Mouse (Mus musculus) ovary, postnatal 36 days (tissue): ENCODE data around the gene Ecd.
"Not testable (repeated sequence)": the region's sequence is repeated elsewhere in the genome, so short reads cannot be mapped to it uniquely, and the experiment has no call there.

Experiments used
- DNase-seq: peaks from one replicate; pipeline ENCODE4 v3.0.0; 2022; ENCODE audit warnings: low spot score, mixed read lengths

Ecd gene

DNA sequence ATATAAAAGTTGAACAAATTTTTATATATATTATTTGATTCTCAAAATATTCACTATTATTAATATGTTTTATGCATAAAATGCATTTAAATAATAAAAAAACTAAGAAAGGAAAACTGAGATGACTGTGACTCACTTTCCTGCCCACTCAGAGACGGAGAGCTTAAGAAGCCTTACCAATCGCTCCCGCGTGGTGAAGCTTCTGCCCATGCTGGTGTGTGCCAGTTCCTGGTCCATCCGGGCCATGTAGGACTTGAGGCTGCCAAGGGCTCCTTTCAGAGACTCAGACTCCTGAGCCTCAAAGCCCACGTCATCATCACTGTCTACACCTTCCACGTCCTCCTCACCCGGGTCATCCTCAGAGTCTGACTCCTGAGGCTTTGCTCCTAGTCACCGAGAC is 23.7 kb downstream of the Ecd start:
- no peak for DNase-seq

DNA sequence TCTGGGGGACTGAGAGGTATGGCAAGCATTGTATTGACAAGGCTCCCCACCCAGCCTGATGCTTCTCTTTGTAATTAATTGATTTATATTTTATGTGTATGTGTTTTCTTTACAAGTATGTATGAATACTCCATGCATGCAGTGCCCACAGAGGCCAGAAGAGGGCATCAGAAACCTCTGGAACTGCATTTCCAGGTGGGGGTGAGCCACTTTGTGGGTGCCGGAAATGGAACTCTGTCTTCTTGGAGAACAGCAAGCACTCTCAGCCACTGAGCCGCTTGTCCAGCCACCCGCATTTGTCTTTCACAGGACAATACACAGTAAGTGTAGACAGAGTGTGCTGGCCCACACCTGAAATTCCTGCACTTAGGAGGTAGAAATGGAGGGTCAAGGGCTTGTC is 28.5 kb downstream of the Ecd start:
- peak; percentile 12 for DNase-seq

- DNase-seq: no peak
Measured at GRCm38 (mm10) chr14:20315137-20315536, 32.8 kb downstream of the Ecd start.

GRCm38 (mm10) chr14:20305085-20305484 is 42.8 kb downstream of the Ecd start:
- DNase-seq: not testable (repeated sequence)

DNA sequence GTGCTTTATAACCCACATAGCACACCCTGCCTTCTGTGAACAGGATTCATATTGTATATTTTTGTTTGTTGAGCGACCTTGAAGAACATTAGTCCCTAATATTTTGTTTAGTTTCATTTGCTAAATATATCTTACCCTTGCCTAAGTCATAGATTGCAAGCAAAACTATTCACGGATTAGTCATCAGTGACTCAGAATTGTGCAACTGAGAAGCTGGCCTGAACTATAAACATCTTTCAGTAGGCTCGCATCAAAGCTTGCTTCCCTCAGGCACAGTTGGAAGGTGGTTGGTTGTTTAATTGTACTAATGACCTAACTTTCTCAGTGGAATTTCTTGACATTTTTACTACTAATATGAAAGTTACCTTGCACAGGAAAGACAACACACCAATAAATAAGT is 49.8 kb downstream of the Ecd start:
- no peak for DNase-seq

DNA sequence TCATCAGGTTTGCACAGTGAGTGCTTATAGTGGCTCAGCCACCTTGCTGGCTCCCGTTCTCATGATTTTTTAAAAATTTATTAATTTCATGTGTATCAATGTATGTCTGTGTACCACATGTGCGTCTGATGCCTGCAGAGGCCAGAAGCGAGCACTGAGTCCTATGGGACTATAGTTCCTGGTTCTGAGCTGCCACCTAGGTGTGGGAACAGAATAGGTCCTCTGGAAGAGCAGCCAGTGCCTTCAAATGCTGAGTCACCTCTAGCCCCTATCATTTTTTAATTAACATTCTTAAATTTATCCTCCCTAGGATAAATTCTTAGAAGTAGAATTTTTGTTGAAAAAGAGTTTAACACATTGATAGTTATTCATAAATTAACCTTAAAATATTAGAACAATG is 50.3 kb downstream of the Ecd start:
- no peak for DNase-seq

DNA sequence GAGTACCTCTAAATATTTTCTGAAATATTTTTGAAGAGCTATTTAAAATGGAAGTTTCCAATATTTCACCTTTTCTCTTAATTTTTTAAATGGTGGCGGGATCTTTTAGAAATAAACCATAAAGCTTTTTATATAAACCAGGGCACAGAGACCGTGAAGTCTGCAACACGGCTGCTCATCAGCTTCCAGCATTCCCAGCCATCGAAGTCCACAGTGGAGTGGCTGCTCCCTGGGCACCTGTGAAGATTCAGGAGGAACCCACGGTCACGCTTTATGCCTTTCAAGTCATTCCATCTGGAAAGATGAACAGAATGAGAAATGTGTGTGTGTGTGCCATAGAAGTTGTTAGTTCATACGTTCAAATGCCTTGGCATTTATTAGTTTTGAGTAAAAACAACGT is 53.0 kb downstream of the Ecd start:
- DNase-seq: no peak

DNA sequence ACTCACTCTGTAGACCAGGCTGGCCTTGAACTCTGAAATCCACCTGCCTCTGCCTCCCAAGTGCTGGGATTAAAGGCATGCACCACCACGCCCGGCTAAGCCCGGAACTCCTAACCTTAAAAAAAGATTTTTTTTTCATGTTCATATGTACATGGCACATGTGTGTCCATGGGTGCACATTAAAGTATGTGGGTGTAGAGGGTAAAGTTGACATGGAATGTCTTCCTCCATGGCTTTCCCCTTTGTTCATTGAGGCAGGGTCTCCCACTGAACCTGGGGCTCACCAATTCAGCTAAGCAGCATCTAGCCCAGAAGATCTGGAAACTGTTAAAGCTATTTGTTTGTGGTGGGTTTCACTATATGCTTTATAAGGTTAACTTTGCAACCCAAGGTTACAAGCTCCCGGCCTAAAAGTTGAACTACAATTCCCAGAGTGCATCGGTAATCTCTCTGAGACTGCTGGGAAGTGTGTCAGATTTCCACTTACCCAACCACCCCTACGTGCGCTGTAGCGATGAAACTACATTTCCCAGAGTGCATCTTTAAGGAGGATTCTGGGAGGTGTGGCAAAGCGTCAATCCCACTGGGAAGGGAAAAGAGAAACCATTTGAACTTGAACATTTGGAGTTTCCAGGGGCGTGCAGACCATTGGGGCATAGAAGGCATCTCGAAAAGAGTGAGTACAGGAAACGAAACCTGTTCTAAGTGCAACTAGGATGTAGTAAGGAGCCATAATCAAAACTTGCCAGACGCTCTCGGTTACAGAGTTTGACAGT is 53.6 kb downstream of the Ecd start, which contains the start of gene Nudt13:
Nudt13 (plus strand) TSS at position 581 of the 776 bp plus-strand sequence.
- peak; percentile 70 for DNase-seq

GRCm38 (mm10) chr14:20291391-20291790 is 56.5 kb downstream of the Ecd start:
- DNase-seq: no peak
